Mouse (Mus musculus): ENCODE data around the gene Comtd1.

Gene Comtd1

DNA sequence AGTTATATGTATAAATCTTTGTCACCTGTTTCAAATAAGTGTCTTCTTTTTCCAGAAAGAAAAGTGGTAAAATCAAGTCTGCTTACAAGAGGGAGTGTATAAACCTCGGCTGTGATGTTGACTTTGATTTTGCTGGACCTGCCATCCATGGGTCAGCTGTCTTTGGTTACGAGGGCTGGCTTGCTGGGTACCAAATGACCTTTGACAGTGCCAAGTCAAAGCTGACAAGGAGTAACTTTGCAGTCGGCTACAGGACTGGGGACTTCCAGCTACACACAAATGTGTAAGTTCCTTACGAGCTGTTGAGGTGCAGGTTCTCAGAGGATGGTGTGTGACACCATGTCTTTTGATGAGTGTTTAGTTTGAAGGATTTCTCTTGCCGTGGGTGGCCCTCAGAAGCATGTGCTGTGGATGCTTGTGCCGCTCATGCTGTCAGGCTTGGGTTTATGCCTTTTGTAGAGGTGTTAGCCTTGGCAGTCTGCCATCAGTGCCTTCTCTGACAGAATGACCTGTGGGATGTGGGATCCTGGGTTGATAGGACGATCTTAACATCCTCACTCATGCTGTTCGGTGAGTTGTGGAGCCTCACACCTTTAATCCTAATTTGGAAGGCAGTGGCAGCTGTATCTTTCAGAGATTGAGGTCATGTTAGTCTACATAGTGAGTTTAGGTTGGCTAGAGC, 10.3 kb downstream of the Comtd1 start:
- in situ Hi-C loops (cut with MboI, MseI): loop anchor here (10.0 kb wide), 1 partner anchor 344 kb away; no protein-coding TSS in a partner anchor

GRCm38 (mm10) chr14:21831830-21832403, 16.9 kb downstream of the Comtd1 start:
- in situ Hi-C loops (cut with MboI, MseI): loop anchor here (10.0 kb wide), 1 partner anchor 337 kb away; no protein-coding TSS in a partner anchor

DNA sequence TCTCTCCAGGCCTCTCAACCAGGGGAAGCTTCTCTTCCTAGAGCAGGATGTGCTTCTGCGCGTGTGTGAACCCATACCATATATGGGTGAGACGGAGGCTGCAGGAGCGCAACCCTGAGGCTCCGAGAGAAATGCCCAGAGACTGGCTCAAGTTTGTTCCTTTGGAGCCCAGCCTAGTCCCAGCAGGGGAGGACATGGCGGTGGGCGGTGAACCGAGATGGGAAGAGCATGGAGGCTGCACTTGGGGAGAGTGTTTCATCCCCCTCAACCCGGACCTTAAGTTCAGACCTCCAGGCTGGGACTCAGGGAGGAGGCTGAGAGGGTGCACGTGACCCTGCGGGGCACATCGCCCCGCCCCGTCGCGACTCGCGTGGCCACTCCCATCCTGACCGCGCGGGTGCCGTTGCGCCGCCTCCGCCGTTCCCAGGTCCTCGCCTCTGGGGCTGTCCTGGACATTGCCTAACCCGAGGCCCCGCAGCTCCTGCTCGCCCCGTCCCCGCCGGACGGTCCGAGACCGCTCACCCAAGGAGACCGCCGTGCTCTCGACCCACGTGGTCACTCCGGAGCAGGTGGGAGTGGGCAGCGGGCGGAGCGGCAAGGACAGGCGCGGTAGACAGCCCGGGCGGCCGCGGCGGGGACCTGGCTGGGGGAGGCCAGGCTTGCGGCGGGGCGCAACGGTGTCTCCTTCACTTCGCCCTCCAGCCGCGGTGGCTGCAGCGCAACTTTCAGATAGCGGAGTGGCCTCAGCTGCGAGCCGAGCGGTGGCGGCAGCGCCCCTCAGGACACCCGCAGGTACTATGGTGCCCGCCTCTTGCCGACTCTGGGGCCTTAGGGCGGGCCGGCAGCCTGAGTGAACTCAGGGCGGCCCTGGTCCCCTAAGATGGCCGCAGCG, 17.7 kb downstream of the Comtd1 start:
- in situ Hi-C loops (cut with MboI, MseI): loop anchor here (10.0 kb wide), 1 partner anchor 336 kb away; no protein-coding TSS in a partner anchor

- in situ Hi-C loops (cut with MboI, MseI): loop anchor here (5.0 kb wide), 1 partner anchor 79 kb away; no protein-coding TSS in a partner anchor
These were observed 22.8 kb downstream of the Comtd1 start for GRCm38 (mm10) chr14:21825786-21826491.

DNA sequence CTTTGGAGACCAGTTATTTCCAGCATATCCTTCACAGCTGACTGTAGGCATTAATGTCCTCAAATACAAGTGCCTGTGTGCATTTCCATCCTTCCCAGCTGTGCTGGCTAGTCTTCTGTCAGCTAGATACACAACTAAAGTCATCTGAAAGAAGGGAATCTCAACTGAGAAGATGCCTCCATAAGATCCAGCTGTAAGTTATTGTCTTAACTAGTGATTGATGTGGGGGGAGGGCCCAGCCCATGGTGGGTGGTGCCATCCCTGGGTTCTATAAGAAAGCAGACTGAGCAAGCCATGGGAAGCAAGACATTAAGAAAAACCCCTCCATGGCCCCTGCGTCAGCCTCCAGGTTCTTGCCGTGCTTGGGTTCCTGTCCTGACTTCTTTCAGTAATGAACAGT, 23.8 kb downstream of the Comtd1 start, which contains the start of gene Vdac2:
Vdac2 (plus strand) TSS at position 301 of the 400 bp plus-strand sequence.
- in situ Hi-C loops (cut with MboI, MseI): loop anchor here (5.0 kb wide), 1 partner anchor 78 kb away; no protein-coding TSS in a partner anchor

DNA sequence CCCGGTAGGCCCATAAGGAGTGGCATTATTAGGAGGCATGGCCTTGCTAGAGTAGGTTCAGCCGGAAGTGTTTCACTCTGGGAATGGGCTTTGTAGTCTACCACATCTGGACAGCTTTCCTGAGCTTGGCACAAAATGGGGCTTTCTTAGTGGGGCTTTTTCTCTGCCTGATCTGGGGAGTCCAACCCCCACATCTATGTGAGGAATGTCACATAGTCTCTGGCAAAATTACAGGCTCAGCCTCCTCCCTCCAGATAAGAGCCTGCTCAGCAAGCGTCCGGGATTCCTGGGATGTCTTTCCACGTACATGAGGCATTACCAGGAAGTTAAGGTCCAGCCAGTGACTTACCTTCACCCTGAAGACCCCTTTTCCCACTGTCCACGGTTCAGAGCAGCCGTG, 24.9 kb downstream of the Comtd1 start:
- in situ Hi-C loops (cut with MboI, MseI): no loop called here

DNA sequence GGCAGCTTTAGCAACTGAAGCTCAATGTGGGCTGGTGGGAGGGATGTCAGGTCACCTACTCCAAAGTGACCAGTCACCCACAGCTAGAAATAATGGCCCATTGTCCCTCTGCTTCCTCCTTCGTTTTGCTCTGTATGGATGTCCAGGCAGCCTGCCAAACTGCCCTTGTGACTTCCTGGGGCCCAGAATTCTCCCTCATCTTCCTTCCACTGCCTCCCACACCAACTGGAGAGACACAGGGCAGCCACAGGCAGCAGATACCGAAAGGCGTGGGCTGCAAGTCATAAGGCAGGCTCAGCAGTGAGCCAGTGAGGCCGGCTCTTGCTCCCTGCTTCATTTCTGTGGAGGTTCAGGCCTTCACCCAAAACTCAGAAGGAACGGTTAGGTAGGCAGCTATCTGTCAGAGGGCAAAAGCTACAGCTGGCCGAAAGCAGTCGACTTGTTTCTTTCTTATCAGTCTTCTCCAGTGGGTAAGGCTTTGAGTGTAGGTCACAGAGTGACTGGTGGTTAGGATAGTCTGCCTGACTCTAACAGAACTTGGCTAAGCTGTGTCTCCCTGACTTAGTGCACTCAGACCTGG, 25.9 kb downstream of the Comtd1 start:
- in situ Hi-C loops (cut with MboI, MseI): no loop called here

DNA sequence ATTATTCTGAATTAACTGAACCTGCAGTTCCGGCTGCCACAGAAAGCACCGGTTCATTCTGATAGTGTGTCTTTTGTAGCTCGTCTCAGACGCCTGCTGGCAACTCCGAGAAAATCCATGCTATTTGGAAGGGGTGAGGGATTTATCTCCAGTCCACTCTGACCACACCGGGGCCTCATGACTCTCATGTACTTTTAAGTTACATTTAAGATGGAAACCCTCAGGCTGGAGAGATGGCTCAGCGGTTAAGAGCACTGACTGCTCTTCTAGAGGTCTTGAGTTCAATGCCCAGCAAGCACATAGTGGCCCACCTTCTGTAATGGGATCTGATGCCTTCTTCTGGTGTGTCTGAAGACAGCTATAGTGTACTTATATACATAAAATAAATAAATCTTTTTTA, 26.5 kb downstream of the Comtd1 start:
- in situ Hi-C loops (cut with MboI, MseI): no loop called here

- in situ Hi-C loops (cut with MboI, MseI): no loop called here
These were observed 27.8 kb downstream of the Comtd1 start for GRCm38 (mm10) chr14:21820880-21821505.

DNA sequence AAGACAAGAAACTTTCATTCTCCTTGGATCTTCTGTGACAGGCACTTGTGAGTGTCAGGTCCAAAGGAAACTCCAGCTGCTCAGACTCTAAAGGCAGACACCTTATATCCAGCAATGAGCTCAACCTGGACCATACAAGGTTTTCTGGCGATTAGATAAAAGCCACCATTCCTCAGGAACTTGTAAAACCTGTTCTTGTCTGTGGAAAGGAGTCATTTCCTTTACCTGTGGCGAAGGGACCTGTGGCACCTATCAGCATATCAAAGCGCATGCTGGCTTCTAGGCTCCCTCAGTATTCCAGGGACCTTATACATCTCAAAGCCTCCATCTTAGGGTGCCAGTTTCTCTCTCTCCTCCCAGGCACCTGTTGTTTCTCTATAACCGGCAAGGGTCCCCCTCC, 31.3 kb downstream of the Comtd1 start:
- in situ Hi-C loops (cut with MboI, MseI): loop anchor here (5.0 kb wide), 1 partner anchor 35 kb away; no protein-coding TSS in a partner anchor

DNA sequence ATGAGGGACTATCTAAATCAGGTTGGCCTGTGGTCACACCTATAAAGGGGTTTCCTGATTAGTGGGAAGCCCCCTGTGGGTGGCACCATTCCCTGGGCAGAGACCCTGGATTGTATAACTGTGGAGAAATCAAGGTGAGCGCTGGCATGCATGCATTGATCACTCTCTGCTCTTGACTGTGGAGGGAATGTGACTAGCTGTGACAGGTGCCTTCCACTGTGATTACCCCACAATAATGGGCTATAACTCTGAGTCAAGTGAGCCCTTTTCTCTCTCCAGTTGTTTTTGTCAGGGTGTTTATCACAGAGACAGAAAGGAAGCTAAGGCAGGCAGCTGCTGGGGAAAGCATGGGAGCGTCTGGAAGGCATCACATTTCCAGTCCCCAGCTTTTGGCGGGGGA, 32.5 kb downstream of the Comtd1 start:
- in situ Hi-C loops (cut with MboI, MseI): loop anchor here (5.0 kb wide), 1 partner anchor 36 kb away; no protein-coding TSS in a partner anchor

DNA sequence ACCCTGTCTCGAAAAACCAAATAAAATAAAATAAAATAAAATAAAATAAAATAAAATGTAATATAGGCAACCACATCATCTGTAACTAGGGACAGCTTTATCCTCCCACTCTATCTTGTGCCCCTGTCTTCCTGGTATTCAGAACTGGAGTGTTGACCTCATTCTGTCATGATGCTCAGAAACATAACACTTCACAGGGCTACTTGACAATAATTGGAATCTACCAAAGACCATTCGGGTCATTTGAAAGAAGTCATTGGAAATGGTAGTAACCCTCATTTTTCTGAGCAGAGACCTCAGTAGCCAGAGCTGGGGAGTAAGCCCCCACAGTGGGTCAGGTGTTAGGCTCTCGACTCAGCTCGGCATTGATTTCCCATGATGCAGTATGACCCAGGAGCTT, 34.2 kb downstream of the Comtd1 start:
- in situ Hi-C loops (cut with MboI, MseI): loop anchor here (5.0 kb wide), 1 partner anchor 38 kb away; no protein-coding TSS in a partner anchor

- in situ Hi-C loops (cut with MboI, MseI): no loop called here
These were observed 34.9 kb downstream of the Comtd1 start for GRCm38 (mm10) chr14:21813847-21814246.

DNA sequence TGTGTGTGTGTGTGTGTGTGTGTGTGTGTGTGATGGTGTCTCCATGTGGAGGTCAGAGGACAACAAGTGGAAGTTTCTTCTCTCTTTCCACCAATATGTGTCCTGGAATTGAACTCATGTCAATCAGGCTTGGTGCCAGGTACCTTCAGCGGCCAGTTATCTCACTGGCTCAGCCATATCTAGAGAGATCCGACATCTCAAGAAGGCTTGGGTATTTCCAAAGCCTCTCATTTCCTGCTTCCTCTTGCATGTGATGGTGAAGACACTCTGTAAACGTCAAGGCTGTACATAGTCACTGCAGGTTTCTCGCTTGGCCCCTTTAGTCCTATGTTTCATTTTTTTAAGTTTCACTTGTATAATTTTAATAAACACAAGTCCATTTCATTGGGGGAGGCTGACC, 35.6 kb downstream of the Comtd1 start:
- in situ Hi-C loops (cut with MboI, MseI): no loop called here

- in situ Hi-C loops (cut with MboI, MseI): no loop called here
These were observed 36.1 kb downstream of the Comtd1 start for GRCm38 (mm10) chr14:21812590-21813162.

- in situ Hi-C loops (cut with MboI, MseI): no loop called here
These were observed 36.9 kb downstream of the Comtd1 start for GRCm38 (mm10) chr14:21811744-21812393.

- in situ Hi-C loops (cut with MboI, MseI): no loop called here
These were observed 37.5 kb downstream of the Comtd1 start for GRCm38 (mm10) chr14:21811301-21811700.

GRCm38 (mm10) chr14:21809418-21809817, 39.4 kb downstream of the Comtd1 start:
- in situ Hi-C loops (cut with MboI, MseI): no loop called here

DNA sequence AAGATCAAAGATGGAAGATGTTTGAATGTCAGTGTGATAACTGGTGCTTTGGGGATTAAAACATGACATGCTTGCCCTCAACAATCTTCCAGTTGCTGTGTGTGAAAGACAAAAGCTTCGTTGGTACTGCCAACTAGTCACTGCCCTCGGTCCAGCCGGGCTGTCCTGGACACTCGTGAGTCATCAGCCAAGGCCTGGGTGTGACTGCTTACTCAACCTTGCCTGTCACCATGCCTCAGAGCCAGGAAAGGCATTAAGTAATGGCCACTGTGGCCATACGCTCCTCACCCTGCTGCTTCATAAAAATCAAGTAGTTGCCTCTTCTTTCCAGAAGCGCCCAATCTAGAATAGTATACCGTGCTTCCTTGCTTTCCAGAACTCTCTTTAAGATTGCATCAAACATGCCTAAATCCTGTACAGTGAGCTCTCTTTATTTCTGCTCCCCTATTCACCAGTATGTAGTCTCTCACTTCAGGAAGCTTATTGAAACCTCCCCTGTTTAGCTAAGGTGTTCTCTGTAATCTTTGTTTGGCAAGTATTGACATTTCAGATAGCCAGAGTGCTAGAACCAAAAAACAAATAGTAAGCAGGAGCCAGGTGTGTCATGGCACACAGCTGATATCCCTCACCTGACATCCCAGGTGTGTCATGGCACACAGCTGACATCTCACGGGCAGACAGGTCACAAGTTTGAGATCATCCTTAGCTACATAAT, 40.4 kb downstream of the Comtd1 start:
- in situ Hi-C loops (cut with MboI, MseI): no loop called here

All from T-helper 1 cell (primary cell).